Mouse (Mus musculus): ENCODE measurements around the gene Hexb. TPM values are rescaled to one million over a fixed set of nuclear protein-coding genes. Genes with fewer than 3 reads are reported as not detected.

Hexb gene
- total RNA-seq (2012; rRNA removed), result 26.2 and 31.0 TPM in 2 replicates
- 75.7 and 80.9 TPM in 2 replicates for total RNA-seq (2014; rRNA removed)
- polyA plus RNA-seq (2012; ENCODE audit: insufficient read length, low read depth), result 36.8 and 37.9 TPM in 2 replicates

GRCm38 (mm10) chr13:97197932-97198562, at the start of gene Hexb:
TSS of gene Hexb (minus strand) at chr13:97198357.
- peak; percentile 88 for DNase-seq (ENCODE audit: extremely low read depth)
- H3K9me3 ChIP-seq (replicated peaks; ENCODE audit: low read length), result no peaks in the 10 kb centered on the region
- peak within 1 kb of the TSS; percentile 40 for H3K27ac ChIP-seq (ENCODE audit: insufficient read depth, low read depth)
- H3K4me3 ChIP-seq (replicated peaks in 1 of 3; ENCODE audit: low read depth in 2 of 3, low read length in 2 of 3, poor library complexity in 1 of 3), result peak within 1 kb of the TSS; percentile 69 to 90 (median 80)
- TF ChIP-seq ELF1 (IDR thresholded peaks at IDR 0.05; ENCODE audit: low read depth, low read length) (peak; percentile 76), MAX (IDR thresholded peaks at IDR 0.05; ENCODE audit: low read length) (no peak), TBP (conservative IDR thresholded peaks at IDR 0.05; ENCODE audit: low read depth, low read length) (peak; percentile 54; the same call in 1 of the 2 replicates), POLR2A (IDR thresholded peaks at IDR 0.05; ENCODE audit: low read depth, low read length) (peak; percentile 86), HCFC1 (IDR thresholded peaks at IDR 0.05; ENCODE audit: low read depth, low read length) (peak; percentile 36), MAZ (IDR thresholded peaks at IDR 0.05; ENCODE audit: low read depth, low read length) (no peak), RAD21 (IDR thresholded peaks at IDR 0.05; ENCODE audit: low read depth, low read length) (peak; percentile 32), BHLHE40 (IDR thresholded peaks at IDR 0.05; ENCODE audit: low read depth, low read length) (peak; percentile 93), CTCF (conservative IDR thresholded peaks at IDR 0.05 in 1 of 2, IDR thresholded peaks at IDR 0.05 in 1 of 2; ENCODE audit: low read depth in 2 of 2, low read length in 2 of 2) (peak in 1 of 2 experiments; percentile 36; a peak in 1 of 4 replicates), CHD1 (IDR thresholded peaks at IDR 0.05; ENCODE audit: low read depth, low read length) (no peak), TCF12 (IDR thresholded peaks at IDR 0.05; ENCODE audit: low read depth, low read length) (peak; percentile 53; the same call in 1 of the 2 replicates), UBTF (IDR thresholded peaks at IDR 0.05; ENCODE audit: low read depth, low read length) (peak; percentile 52; the same call in 1 of the 2 replicates), GABPA (IDR thresholded peaks at IDR 0.05; ENCODE audit: insufficient replicate concordance, low read depth, low read length) (no peak), ZMIZ1 (IDR thresholded peaks at IDR 0.05; ENCODE audit: low read depth, low read length) (peak; percentile 79), SIN3A (IDR thresholded peaks at IDR 0.05; ENCODE audit: low read length) (peak; percentile 29; the same call in 1 of the 2 replicates), NELFE (IDR thresholded peaks at IDR 0.05; ENCODE audit: low read depth, low read length) (peak; percentile 76), USF1 (IDR thresholded peaks at IDR 0.05; ENCODE audit: low read depth, low read length) (peak; percentile 53), SMC3 (IDR thresholded peaks at IDR 0.05; ENCODE audit: low read depth, low read length) (peak; percentile 6; the same call in 1 of the 2 replicates)
- peaks cover 7 to 25% of the 10 kb centered on the region in 2 experiments; a peak in 3 of 4 replicates for H3K4me1 ChIP-seq (ENCODE audit: control insufficient read depth in 1 of 2, insufficient read depth in 2 of 2)
- H3K4me2 ChIP-seq (ENCODE audit: insufficient read depth, low read depth, poor library complexity, severe bottlenecking), result peak within 1 kb of the TSS; percentile 82
- peaks cover 0 to 10% of the 10 kb centered on the region in 2 experiments for H3K36me3 ChIP-seq (replicated peaks in 1 of 2; ENCODE audit: control insufficient read depth in 1 of 2, insufficient read depth in 1 of 2, low read length in 1 of 2)
- peak within 1 kb of the TSS; percentile 29; the same call in 1 of the 2 replicates for H3K9ac ChIP-seq (ENCODE audit: insufficient read depth, low read depth)
- dilution Hi-C loops (cut with MboI; ENCODE audit: extremely low pct_ligation_motif_present, extremely low pct_unique_long_range_greater_than_20kb, low sequenced_read_pairs) (no loop called here), in situ Hi-C loops (cut with MboI; ENCODE audit: low pct_ligation_motif_present, low pct_unique_long_range_greater_than_20kb, low sequenced_read_pairs) (no loop called here)
- no peaks in the 10 kb centered on the region for H3K27me3 ChIP-seq (replicated peaks)
- H3K79me2 ChIP-seq (replicated peaks; ENCODE audit: control insufficient read depth, extremely low read depth, insufficient read depth, poor library complexity, severe bottlenecking), result no peaks in the 10 kb centered on the region

GRCm38 (mm10) chr13:97247754-97248153, 49.6 kb upstream of the Hexb start:
- Histone ChIP-seq H3K4me3 (replicated peaks in 1 of 3; ENCODE audit: low read depth in 2 of 3, low read length in 2 of 3, poor library complexity in 1 of 3) (no peak overlapping the region), H3K79me2 (replicated peaks; ENCODE audit: control insufficient read depth, extremely low read depth, insufficient read depth, poor library complexity, severe bottlenecking) (no peaks in the 10 kb centered on the region; the same call in 1 of the 2 replicates), H3K4me1 (ENCODE audit: control insufficient read depth in 1 of 2, insufficient read depth in 2 of 2) (peaks cover 12 to 35% of the 10 kb centered on the region in 2 experiments; a peak in 3 of 4 replicates), H3K9me3 (replicated peaks; ENCODE audit: low read length) (no peaks in the 10 kb centered on the region), H3K36me3 (replicated peaks in 1 of 2; ENCODE audit: control insufficient read depth in 1 of 2, insufficient read depth in 1 of 2, low read length in 1 of 2) (peaks cover 20 to 75% of the 10 kb centered on the region in 2 experiments), H3K27ac (ENCODE audit: insufficient read depth, low read depth) (no peak overlapping the region), H3K4me2 (ENCODE audit: insufficient read depth, low read depth, poor library complexity, severe bottlenecking) (no peak overlapping the region), H3K27me3 (replicated peaks) (no peaks in the 10 kb centered on the region), H3K9ac (ENCODE audit: insufficient read depth, low read depth) (no peak overlapping the region)
- DNase-seq (ENCODE audit: extremely low read depth), result no peak
- no peak for TF ChIP-seq E2F4 (IDR thresholded peaks at IDR 0.05; ENCODE audit: insufficient replicate concordance, low read depth, low read length)
- no peak for TF ChIP-seq TCF12 (IDR thresholded peaks at IDR 0.05; ENCODE audit: low read depth, low read length)
- TF ChIP-seq ZC3H11A (IDR thresholded peaks at IDR 0.05; ENCODE audit: low read depth, low read length), result no peak
- TF ChIP-seq ETS1 (conservative IDR thresholded peaks at IDR 0.05; ENCODE audit: low read depth, low read length), result no peak
- dilution Hi-C loops (cut with MboI; ENCODE audit: extremely low pct_ligation_motif_present, extremely low pct_unique_long_range_greater_than_20kb, low sequenced_read_pairs) (no loop called here), in situ Hi-C loops (cut with MboI; ENCODE audit: low pct_ligation_motif_present, low pct_unique_long_range_greater_than_20kb, low sequenced_read_pairs) (no loop called here)
